Mouse (Mus musculus) c-Kit-positive CD71-negative TER-119-negative erythroid progenitor cells, embryonic 14.5 days (primary cell): Measurements from ENCODE around the gene Asb8.
A peak's percentile ranks its signal among the peaks of the same experiment; 100 is the strongest.

Experiments
- DNase-seq: peaks from one replicate; pipeline ENCODE4 v3.0.0-alpha.2; 2013; ENCODE audit warnings: low read depth

Gene Asb8

DNA sequence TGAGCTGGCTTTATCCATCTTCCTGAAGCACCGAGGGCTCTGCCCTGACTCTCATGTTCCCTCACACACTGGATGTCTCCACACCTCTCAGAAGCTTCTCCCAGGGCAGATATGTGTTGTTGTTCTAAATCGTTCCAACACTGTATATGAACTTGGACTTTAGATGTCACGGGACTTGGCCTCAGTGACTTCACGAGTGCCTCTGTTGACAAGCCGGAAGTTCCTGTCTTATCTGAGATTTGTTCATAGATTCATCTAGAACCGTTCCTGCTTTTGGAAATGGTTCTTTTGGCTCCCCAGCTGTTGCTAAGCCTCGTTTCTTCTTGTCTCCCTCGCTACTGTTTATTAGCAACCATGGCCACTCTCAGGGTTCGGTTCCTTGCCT, 49.7 kb downstream of the Asb8 start:
- no peak for DNase-seq

DNA sequence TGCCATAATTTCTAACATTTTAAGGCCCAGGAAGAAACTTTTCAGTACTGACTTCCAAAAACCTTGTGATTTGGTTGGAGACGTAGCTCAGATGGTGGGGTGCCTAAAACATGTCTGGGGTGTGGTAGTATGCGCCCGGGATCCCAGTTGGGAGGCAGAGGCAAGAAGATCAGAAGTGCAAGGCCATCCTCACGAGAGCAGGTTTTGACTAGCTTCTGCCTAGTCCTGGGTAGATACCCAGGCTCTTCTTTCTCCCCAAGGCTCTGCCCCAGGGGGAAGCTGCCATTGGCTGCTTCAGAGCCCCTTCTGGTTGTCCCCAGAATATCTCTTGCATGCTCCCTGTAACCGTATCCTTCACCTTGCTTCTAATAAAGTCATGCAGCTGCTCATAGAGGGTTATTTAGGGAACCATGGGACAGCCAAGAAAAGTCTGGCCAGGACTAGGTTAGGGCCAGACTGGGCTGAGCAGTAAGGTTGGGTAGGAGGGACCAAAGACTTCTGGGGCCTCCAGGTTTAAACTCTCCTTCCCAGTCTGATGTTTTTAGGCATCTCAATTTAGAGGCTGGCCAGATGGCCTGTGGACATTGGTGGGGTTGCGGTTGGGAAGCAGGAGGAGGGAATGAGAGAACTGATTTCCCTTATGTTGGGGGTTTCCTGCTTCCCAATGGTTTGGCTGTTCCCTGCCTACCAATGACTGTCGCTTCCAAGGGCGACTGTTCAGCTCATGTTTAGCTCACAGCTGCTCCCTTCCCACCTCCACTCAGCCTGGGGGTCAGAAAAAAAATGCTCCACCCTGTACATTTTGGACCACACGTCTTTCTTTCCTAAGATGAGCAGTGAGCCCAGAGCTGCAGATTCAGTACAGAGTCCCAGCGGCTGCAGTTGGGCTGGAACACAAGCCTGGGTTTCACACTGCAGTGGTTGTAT, 50.3 kb downstream of the Asb8 start:
- DNase-seq = no peak

DNA sequence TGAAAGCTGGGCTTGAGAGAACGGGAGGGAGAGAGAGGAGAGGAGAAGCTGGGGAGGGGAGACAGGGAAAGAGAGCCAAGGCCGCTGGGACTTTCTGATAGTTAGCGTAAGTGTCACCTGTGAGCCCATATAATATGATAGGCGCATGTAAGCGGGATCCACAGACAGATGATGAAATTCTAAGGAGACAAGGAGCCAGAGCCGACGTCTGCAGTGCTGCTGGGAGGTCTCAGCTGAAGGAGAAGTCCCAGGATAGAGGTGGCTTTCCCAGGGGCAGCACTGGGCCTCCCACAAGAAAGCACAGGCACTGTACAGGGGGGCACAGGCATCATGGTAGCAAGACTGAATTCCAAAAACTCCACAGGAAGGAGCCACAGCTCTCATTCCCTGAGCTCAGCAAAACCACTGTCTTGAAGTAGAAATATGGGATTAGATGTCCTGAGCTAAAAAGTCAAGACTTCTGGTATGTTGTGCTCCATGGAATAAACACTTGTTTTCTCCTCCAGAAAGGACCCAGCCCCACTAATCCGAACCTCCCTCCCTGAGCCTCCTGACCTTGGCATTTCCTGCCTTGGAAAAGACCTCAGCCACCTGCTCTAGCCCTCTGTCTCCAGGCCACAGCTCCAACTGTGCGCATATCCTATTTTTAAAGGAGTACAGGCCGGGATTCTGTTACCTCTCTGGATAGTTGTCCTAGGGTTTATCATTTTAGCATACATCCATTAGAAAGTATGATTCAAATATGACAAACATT, 51.1 kb downstream of the Asb8 start:
- DNase-seq = no peak

DNA sequence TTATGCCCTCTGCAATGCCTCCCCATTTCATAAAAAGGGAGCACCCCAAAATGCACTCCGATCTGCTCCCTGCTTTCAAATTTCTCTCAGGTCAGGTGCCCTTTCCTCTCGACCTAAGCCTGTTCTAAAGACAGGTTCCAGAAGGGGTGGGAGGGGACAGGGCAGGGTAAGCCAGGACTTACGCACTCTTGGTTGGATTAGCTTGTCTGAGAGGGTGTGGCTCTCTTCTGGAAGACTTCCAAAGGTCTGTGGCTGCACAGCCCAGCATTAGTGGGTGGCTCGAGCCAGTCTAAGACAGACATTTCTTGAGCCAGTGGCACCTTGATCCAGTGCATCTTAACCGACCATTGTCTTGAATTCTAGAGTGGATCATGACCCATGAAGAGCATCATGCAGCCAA, 53.6 kb downstream of the Asb8 start:
- no peak for DNase-seq

DNA sequence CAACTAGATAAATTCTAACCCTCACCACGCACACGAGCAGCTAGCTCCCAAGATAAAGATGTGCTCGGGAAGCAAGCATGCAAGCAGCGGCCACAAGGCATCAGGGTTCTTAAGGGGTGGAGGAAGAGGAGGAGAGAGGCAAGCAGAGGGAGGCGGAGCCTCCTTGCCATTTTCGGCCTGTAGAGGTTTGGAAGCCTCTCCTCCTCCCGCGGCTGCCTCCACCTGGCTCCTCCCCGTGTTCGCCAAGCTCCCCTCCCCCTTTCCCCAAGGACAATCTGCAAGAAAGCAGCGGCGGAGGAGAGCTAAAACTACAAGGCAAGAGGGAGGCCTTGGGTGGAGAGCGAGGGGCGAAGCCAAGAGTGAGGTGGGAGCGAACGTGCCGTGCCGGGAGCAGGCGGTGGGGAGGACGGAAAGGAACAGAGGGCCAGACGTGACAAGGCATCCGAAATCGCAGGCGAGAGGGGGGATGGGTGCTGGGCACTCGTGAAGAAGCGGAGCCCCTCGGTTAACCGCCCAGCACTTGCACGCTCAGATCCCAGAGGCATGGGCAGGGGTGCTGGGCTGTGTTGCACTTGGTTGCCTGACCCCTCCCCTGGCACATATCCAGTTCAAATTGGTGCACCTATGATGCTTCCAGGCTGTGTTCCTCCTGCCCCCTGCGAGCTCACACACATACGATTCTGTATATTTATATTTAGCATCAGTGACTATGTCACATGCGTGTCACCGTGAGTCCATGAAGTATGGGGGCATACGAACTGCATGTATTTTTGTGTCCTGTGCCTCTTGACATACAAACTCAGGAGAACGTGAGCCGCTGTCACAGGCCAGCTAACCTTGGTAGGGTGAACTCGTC, 56.9 kb downstream of the Asb8 start:
- DNase-seq = peak; percentile 56

DNA sequence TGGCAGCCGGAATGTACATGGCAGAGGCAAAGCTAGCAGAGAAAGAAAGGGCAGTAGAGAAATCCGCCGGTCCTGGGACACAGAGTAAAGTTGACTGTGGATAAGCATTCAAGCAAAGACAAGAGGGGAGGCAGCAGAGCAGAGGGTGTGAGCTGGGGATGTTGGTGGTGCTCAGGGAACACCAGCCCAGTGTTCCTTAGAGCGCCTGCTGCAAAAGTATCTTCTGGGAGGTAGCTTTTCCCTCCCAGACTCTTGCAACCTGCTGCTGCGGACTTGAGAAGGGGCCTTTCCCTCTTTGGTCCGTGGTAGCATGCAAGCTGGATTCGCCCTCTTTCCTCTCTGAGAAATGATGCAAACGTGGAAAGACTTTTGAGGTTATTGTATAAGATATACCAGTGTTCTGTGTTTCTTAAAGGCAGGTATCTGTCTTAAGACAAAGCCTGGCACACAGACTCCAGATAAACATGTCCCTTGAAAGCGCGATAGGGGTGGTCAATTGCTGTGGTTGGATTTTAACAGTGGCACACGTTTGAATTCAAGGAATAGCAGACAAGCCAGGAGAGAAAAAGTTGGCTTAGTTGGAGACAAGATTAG, 57.6 kb downstream of the Asb8 start:
- no peak for DNase-seq

DNA sequence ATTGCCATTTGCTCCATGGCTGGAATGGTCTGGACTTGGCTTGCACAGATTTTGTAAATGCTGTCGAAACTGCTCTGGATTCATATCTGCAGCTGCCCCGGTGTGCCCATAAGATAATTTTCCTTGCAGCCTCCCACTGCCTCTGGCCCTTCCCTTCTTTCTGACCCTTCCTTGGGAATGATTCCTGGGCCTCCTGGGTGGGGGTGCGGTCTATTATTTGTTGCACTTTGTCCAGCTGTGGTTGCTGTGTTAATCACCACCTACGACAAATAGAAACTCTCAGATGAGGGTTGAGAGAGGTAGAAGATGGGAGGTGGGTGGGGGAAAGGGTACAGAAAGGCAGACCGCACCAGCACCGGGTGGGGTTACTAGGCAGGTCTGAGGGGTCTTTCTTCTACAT, 58.2 kb downstream of the Asb8 start:
- DNase-seq = no peak

DNA sequence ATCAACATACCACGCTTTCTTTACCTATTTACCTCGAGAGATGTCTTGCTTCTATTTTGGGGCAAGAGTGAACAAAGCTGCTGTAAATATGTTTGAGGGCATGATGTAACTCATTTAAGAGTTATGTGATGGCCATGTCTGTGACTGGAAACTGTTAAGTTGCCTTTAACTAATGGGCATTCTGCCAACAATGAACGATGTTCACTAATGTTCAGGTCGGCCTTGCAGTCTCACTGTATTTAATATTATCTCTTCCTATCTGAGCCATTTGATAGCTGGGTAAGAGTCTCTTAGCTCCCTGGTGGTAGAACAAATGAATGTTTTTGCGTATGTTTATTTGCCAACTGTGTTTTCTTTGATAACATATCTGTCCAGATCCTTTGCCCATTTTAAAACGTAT, 58.9 kb downstream of the Asb8 start:
- no peak for DNase-seq

DNA sequence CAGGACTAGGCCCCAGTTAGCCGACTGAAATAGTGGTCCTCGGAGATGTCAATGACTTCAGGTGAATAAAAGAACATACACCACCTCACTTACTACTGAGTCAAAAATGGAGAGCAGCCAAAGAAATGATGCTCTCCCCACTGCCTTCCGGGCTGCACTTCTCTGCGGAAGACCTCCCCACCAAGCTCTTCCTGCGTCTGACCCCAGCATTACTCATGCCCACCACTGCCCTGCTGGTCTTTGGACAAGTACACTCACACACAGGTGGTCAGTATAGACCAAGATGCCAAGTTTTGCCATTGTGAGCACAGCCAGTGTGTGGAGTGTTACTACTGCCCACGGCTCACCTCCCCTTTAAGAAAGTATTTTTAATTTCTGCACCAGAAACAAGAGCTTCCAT, 63.0 kb downstream of the Asb8 start:
- DNase-seq = no peak

DNA sequence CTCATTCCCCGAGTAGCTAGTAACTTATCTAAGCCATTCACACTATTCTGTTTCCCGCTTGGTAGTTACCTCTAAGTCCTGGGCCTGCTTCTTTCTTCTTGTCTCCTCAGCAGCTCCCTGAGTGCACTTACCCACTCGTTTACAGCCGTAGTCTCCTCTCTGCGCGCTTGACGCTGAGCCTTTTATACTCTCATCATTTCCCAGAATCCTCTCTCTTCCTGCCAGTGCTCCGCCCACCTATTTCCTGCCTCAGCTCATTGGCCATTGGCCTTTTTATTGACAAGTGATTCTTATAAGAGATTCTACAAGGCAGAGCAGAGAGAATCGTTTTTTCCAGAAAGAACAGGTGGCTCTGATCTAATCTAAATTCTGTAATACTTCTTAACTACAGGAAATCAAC, 66.9 kb downstream of the Asb8 start:
- DNase-seq = no peak

DNA sequence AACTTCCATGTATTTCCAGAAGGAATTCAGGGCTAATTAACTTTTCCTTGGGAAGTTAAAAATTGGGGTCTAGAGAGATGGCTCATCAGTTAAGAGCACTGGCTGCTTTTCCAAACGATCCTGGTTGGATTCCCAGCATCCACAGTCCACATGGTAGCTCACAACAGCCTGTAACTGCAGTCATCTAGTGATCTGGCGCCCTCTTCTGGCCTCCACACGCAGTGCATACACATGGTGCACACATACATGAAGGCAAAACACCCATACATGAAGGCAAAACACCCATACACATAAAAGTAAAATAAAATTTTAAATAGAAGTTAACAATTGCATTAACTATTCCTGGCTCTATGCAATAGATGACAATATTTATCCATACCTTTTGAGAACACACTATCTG, 68.5 kb downstream of the Asb8 start:
- DNase-seq = no peak

DNA sequence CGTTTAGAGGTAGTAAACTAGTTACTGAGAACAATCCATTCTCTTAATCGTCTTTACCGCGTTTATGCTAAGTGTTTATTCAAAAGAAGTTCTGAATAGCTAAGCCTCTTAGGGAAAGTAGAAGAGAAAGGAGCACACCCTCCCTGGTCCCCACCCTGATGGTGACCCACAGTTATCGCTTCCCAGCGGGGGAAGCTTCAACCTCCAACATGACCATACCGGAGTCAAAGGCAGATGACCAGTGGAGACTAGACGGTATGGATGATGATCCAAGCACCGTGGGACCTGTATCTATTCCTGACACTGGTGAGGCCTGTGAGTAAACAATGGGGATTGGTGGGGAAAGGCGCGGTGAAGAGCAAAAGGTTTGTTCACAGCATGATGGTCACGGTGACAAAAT, 70.5 kb downstream of the Asb8 start:
- DNase-seq = no peak

DNA sequence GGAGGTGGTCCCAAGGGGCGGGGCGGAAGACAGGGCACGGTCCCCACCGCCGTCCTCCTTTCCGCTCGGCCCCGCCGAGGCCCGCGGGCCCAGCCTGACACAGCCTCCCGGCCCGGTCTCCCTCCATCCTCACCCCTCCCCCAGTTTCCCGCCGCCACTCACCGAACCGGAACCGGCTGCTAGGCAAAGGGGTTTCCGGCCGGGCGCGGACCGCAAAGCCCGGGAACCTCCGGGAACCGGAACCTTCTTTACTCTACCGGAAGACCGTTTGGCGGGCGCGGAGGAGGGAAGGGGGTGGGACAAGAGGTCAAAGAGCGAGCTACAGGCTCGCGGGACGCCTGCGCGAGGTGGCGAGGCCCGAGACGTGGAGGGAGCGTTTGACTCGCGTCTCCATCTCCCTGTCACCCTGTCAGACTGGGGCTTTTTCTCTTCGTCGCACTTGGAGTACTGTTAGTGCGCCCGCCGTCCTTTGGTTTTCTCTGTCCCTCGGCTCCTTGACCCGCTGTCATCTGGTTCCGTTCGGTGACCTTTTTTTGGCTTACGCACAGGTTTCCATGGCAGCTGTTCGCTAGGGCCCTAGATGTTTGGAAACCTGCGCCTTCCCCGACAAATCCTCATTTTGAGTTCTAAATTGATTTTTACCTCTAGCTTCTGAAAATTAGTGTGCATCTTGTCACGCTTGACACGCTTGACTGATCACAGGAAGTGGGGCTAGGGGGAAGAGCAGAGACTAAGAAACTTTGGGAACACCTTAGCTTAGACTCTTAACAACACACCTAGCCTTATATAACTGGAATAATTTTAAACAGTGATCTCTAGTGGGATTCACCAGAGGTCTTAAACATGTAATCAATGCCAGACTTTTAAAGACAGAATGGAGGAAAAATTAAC, 72.1 kb downstream of the Asb8 start, which contains the start of gene Senp1:
Gene Senp1, minus strand, starts transcription at position 624 of the 891 bp plus-strand sequence.
- peak; percentile 82 for DNase-seq

DNA sequence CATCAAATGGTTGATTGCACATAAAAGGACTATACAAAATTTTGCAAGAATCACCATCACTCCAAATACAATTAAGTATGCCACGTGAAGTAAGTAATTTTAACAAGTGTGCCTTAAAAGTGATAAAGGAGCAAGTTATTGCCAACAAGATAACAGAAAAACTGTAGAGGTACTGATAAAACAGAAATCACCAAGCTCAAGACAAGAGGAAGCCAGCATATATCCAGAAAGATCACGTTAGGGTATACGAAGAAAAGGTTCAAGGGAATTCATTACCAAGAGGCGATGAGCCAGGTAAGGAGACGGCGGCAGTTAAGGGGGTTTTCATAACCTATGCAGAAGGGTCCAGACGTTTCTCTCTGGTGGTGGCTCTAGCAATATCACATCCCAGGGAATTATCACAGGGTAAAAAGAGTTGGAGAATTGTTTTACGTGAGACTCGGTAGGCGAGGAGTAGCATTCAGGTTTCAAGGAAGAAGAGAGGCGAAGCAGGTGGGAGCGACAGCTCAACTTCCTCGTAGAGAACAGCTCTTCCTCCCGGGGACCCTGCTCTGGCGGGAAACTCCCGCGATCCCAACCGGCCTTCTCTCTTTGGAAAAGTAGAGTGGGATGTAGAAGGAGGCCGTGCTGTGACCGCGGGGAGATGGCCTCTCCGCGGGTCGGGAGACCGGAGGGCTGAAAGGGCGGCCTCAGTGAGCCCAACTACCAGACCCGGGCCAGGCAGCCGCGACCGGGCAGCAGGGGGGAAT, 72.9 kb downstream of the Asb8 start, which contains the start of gene Pfkm:
Gene Pfkm, plus strand, starts transcription at position 218 of the 749 bp plus-strand sequence.
- DNase-seq = peak; percentile 22

DNA sequence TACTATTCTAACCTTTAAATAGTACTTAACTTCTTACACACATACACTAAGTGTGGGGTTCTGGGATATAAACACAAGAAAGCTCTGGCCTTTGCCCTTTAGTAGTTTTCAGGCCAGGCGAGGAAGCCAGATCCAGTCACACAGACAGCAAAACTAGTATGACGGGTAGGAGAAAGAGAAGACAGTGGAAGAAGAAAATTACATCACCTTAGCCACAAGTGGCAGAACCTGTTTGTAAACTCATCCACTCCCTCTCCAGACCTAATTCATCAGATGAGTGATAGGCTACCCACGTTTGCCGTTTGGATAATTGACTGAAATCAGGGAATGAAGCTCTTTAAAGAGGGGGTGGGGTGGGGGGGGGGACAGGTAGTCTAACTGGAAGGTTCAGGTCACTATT, 73.6 kb downstream of the Asb8 start:
- DNase-seq = no peak

DNA sequence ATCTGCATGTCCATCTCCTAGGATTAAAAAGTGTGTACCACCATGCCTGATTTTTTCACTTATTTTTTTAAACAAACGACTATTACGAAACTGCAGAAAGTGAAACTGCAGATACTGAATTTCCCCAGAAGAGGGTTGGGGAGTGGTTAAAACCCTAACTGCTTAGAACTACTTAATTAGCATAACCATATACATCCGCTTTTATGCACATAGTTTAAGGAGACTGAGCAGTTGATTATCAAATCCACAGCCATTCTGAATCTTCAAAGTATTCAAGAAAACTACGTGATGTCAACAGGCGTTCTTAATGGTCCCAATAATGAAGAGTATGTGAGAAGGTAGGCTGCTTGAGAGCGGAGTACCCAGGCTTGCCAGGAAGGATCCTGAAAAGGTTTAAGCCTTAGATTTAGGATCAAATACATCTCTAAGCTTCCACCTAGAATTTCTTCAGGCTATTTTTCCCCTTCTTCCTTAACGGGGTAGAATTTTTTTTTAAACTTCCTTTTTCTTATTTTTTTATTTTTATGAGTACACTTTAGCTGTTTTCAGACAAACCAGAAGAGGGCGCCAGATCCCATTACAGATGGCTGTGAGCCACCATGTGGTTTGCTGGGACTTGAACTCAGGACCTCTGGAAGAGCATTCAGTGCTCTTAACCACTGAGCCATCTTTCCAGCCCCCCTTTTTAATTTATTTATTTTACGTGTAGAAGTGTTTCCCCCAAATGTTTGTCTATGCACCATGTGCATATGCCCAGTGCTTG, 75.8 kb downstream of the Asb8 start:
- peak; percentile 22 for DNase-seq

DNA sequence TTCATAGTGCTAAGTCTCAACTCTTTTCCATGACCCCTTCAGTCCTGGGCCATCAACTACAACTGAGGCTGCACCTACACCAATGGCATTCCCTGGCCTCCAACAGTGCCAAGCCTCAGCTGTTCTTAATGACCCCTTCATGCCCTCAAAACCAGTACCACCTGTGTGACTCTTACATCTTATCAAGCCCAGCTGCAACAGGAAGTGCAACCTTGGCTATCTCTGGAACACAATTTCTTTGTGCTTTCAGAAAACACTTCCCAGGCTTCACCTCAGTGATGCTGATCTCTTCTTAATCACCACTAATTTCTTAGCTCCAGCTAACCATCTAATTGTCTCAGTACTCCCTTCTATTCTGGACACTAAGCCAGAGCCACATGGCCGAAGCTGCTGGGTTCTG, 76.5 kb downstream of the Asb8 start:
- DNase-seq = no peak
